Mouse (Mus musculus) megakaryocyte-erythroid progenitor cell, adult 5-6 weeks (primary cell): ENCODE results near the gene Serinc2. TPM values are rescaled to one million over a fixed set of nuclear protein-coding genes. Genes with fewer than 3 reads are reported as not detected.

ENCODE experiments used
- ATAC-seq: replicated peaks from 2 replicates; pipeline ENCODE4 v1.8.0; 2016; ENCODE audit warnings: mild to moderate bottlenecking, inconsistent platforms; ENCODE audit not compliant: severe bottlenecking, poor library complexity, low FRiP score, low TSS enrichment
- total RNA-seq, 2 experiments: library from RNA; stranded (forward) in 1 of 2; stranded (reverse) in 1 of 2; fragments of 200-1000, 215-1000 nt in 1 of 2; fragments of >200 nt in 1 of 2; fragmentation: Nextera tagmentation in 1 of 2; gene quantifications; 2 replicates each; pipeline ENCODE4 v1.2.3; 2014 to 2017

The Serinc2 gene
- total RNA-seq (2014; fragmentation: Nextera tagmentation) (not detected in 2 replicates), total RNA-seq (2017) (not detected in 2 replicates)

GRCm38 (mm10) chr4:130279105-130279504 is at the start of gene Serinc2:
Gene Serinc2, minus strand, starts transcription at chr4:130279205.
- no peak for ATAC-seq

GRCm38 (mm10) chr4:130327366-130327765 is 48.4 kb upstream of the Serinc2 start:
- no peak for ATAC-seq

- ATAC-seq: 0 out of 2 replicates have a peak, but pooled peaks have one; percentile 26
Measured at GRCm38 (mm10) chr4:130325446-130325845, 46.4 kb upstream of the Serinc2 start.

- ATAC-seq: no peak
Measured at GRCm38 (mm10) chr4:130323607-130324006, 44.6 kb upstream of the Serinc2 start.

- no peak for ATAC-seq
Measured at GRCm38 (mm10) chr4:130323165-130323564, 44.2 kb upstream of the Serinc2 start.

GRCm38 (mm10) chr4:130322567-130322966 is 43.6 kb upstream of the Serinc2 start:
- ATAC-seq: no peak

- no peak for ATAC-seq
Measured at GRCm38 (mm10) chr4:130321640-130322039, 42.6 kb upstream of the Serinc2 start.

GRCm38 (mm10) chr4:130319564-130319963 is 40.6 kb upstream of the Serinc2 start:
- no peak for ATAC-seq

- ATAC-seq: no peak
Measured at GRCm38 (mm10) chr4:130318122-130318521, 39.1 kb upstream of the Serinc2 start.

- no peak for ATAC-seq
Measured at GRCm38 (mm10) chr4:130316691-130317090, 37.7 kb upstream of the Serinc2 start.

GRCm38 (mm10) chr4:130315771-130316527 is 36.9 kb upstream of the Serinc2 start:
- ATAC-seq: peak; percentile 12; the same call in 1 of the 2 replicates

GRCm38 (mm10) chr4:130313552-130313951 is 34.5 kb upstream of the Serinc2 start:
- ATAC-seq: no peak

- no peak for ATAC-seq
Measured at GRCm38 (mm10) chr4:130312526-130312925, 33.5 kb upstream of the Serinc2 start.

- ATAC-seq: no peak
Measured at GRCm38 (mm10) chr4:130309254-130309653, 30.2 kb upstream of the Serinc2 start.

GRCm38 (mm10) chr4:130308231-130309081 is 29.5 kb upstream of the Serinc2 start, which contains the start of the genes Fabp3 and Gm10570:
Gene Fabp3, plus strand, starts transcription at chr4:130308595.
Gene Gm10570, minus strand, starts transcription at chr4:130308674.
- no peak for ATAC-seq

GRCm38 (mm10) chr4:130307851-130308230 is 28.8 kb upstream of the Serinc2 start:
- peak; percentile 79 for ATAC-seq

- no peak for ATAC-seq
Measured at GRCm38 (mm10) chr4:130306796-130307630, 28.0 kb upstream of the Serinc2 start.

- no peak for ATAC-seq
Measured at GRCm38 (mm10) chr4:130304746-130305145, 25.7 kb upstream of the Serinc2 start.

GRCm38 (mm10) chr4:130302285-130302870 is 23.4 kb upstream of the Serinc2 start:
- ATAC-seq: peak; percentile 77
